Mouse (Mus musculus) stomach, embryonic 16.5 days (tissue): ENCODE measurements around the gene Cebpe. TPM values are rescaled to one million over a fixed set of nuclear protein-coding genes. Genes with fewer than 3 reads are reported as not detected.

Experiments
- ATAC-seq: fragments of 200-750 bp; cut with Nextera tagmentation; 2 replicates; pipeline ENCODE4 v1.8.0; 2017; ENCODE audit warnings: moderate number of reproducible peaks, moderate TSS enrichment; ENCODE audit not compliant: insufficient read depth, low FRiP score
- H3K27ac ChIP-seq: fragments of 300-500 bp; sonication (generic); 2 replicates; pipeline ENCODE4 v1.5.1; 2014; ENCODE audit warnings: low read length
- H3K27me3 ChIP-seq: fragments of 300-500 bp; sonication (generic); 2 replicates; pipeline ENCODE4 v1.6.1; 2014; ENCODE audit warnings: low read length, control low read depth, mixed read lengths; ENCODE audit not compliant: control insufficient read depth, insufficient read depth
- H3K36me3 ChIP-seq: fragments of 300-500 bp; sonication (generic); 2 replicates; pipeline ENCODE4 v1.6.1; 2014; ENCODE audit warnings: low read length; ENCODE audit not compliant: control insufficient read depth, insufficient read depth
- H3K4me1 ChIP-seq: fragments of 300-500 bp; sonication (generic); 2 replicates; pipeline ENCODE4 v1.6.1; 2014; ENCODE audit warnings: low read length, control low read depth, mixed read lengths; ENCODE audit not compliant: control insufficient read depth, insufficient read depth
- H3K4me2 ChIP-seq: fragments of 300-500 bp; sonication (generic); 2 replicates; pipeline ENCODE4 v1.6.1; 2014; ENCODE audit warnings: low read depth, low read length, mixed read lengths
- H3K4me3 ChIP-seq: fragments of 300-500 bp; sonication (generic); replicated peaks from 2 replicates; pipeline ENCODE4 v1.5.1; 2014; ENCODE audit warnings: mild to moderate bottlenecking, low read length
- H3K9ac ChIP-seq: fragments of 300-500 bp; sonication (generic); 2 replicates; pipeline ENCODE4 v1.6.1; 2014; ENCODE audit warnings: low read length
- H3K9me3 ChIP-seq: fragments of 300-500 bp; sonication (generic); replicated peaks from 2 replicates; pipeline ENCODE4 v1.6.1; 2016; ENCODE audit warnings: low read length, control low read depth; ENCODE audit not compliant: control insufficient read depth
- WGBS: fragments of 180-500 bp; shearing (Covaris S2); extraction: QIAGEN DNeasy Blood & Tissue Kit; methylation state at CpG from one replicate; pipeline ENCODE4 v1.1.7; 2014; 5-methylcytosine and 5-hydroxymethylcytosine counted together
- polyA plus RNA-seq: library from polyadenylated mRNA; unstranded; fragments of >200 nt; fragmentation: Nextera tagmentation; extraction: Ambion mirVana; gene quantifications from 2 replicates; pipeline ENCODE4 v1.2.1, GENCODE M21; 2015

Cebpe gene
- polyA plus RNA-seq, 1 experiment from 2014 or later = 0.88 TPM

DNA sequence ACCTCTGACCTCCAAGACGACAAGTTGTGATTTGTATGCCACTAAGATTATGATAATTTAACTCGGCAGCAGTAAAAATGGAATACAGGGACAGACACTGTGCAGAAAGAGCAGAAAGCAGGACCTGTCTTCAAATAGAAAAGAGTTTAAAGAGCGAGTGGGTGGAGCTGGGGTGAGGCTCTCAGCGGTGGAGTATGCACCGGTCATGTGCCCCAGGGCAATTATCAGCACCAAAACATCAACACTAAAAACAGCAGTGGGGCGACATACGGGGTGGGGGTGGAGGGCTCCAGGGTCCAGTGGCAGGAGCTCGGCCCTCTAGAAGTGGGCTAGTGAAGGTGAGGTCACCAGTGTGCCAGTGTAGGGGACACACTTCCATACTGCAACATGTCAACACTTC lies 32.5 kb upstream of the Cebpe start:
- no peaks in the 10 kb centered on the region for H3K4me1 ChIP-seq
- H3K9ac ChIP-seq = no peak overlapping the region
- 40% methylated on average over 8 of the region's 8 CpGs for WGBS
- H3K27me3 ChIP-seq = no peaks in the 10 kb centered on the region
- no peak overlapping the region for H3K4me2 ChIP-seq
- H3K4me3 ChIP-seq = no peak overlapping the region
- no peaks in the 10 kb centered on the region for H3K36me3 ChIP-seq
- ATAC-seq = no peak
- no peaks in the 10 kb centered on the region for H3K9me3 ChIP-seq
- H3K27ac ChIP-seq = no peak overlapping the region

DNA sequence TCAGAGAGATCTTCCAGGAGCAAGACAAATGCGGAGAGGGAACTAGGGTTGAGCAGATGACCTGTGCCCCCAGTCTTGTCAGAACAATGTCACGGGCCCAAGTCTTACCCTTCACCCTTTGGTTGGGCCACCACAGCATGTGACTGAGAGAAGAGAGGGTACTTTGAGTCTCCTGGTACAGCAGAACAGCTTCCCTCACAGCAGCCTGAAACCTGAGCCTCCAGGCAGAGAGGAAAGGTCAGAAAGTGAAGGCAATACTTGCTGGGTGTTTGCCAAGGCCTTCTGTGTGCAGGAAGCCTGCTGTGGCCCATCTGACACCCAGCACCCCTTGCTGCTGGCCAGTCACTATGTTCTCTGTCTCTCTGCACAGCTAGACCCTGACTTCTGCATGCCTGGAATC lies 30.4 kb upstream of the Cebpe start:
- ATAC-seq = no peak
- 63% methylated on average over 2 of the region's 2 CpGs for WGBS

DNA sequence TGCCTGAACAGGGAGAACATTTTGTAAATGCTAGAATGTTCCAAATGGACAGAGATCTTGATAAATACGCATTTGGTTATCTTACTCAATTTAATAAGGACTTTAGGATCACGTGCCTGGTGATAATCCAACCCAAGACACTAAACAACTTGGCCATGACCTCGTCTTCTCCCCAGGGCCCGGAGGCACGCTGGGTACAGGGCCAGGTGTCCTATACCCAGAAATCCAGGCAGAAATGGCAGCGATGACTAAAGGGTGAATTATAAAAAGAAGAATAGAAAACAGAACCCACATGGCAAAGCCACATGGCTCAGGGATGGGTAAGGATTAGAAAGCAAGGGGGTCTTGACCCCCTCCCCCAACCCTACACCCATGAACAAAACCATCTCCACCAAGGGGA lies 29.7 kb upstream of the Cebpe start:
- H3K27me3 ChIP-seq = no peaks in the 10 kb centered on the region
- no peaks in the 10 kb centered on the region for H3K36me3 ChIP-seq
- WGBS = 82% methylated on average over 6 of the region's 6 CpGs
- no peaks in the 10 kb centered on the region for H3K9me3 ChIP-seq
- no peak overlapping the region for H3K27ac ChIP-seq
- H3K4me2 ChIP-seq = no peak overlapping the region
- H3K9ac ChIP-seq = no peak overlapping the region
- ATAC-seq = no peak
- H3K4me3 ChIP-seq = no peak overlapping the region
- no peaks in the 10 kb centered on the region for H3K4me1 ChIP-seq

More for the DNA sequence above, 30.4 kb upstream of the Cebpe start:
- Histone ChIP-seq H3K9me3 (no peaks in the 10 kb centered on the region), H3K4me1 (no peaks in the 10 kb centered on the region), H3K4me2 (no peak overlapping the region), H3K4me3 (no peak overlapping the region), H3K36me3 (no peaks in the 10 kb centered on the region), H3K27ac (no peak overlapping the region), H3K27me3 (no peaks in the 10 kb centered on the region), H3K9ac (no peak overlapping the region)

DNA sequence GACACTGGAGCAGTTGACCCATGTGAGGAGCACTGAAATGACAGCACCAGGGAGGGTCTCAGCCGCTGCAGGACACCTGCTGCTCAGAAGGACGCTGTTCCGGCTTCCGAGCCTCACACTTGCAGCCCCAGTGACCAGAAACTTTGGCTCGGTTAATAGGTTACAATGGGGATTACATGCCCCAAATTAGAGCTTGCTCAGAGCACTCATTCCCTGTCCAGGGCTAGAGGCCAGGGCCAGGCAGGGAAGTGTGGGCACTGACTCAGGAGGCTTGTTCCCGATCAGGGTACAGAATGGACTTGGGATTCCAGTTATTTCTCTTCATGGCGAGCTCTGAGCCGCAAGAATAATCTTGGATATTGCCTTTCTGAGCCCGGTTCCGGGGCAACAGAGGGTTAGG lies 25.7 kb upstream of the Cebpe start:
- Histone ChIP-seq H3K36me3 (no peaks in the 10 kb centered on the region), H3K27me3 (no peaks in the 10 kb centered on the region), H3K4me3 (no peak overlapping the region), H3K27ac (no peak overlapping the region), H3K4me2 (no peak overlapping the region), H3K9ac (no peak overlapping the region), H3K4me1 (0 out of 2 replicates have a peak, but pooled peaks cover 2% of the 10 kb centered on the region), H3K9me3 (no peaks in the 10 kb centered on the region)
- no peak for ATAC-seq
- 80% methylated on average over 10 of the region's 10 CpGs for WGBS

DNA sequence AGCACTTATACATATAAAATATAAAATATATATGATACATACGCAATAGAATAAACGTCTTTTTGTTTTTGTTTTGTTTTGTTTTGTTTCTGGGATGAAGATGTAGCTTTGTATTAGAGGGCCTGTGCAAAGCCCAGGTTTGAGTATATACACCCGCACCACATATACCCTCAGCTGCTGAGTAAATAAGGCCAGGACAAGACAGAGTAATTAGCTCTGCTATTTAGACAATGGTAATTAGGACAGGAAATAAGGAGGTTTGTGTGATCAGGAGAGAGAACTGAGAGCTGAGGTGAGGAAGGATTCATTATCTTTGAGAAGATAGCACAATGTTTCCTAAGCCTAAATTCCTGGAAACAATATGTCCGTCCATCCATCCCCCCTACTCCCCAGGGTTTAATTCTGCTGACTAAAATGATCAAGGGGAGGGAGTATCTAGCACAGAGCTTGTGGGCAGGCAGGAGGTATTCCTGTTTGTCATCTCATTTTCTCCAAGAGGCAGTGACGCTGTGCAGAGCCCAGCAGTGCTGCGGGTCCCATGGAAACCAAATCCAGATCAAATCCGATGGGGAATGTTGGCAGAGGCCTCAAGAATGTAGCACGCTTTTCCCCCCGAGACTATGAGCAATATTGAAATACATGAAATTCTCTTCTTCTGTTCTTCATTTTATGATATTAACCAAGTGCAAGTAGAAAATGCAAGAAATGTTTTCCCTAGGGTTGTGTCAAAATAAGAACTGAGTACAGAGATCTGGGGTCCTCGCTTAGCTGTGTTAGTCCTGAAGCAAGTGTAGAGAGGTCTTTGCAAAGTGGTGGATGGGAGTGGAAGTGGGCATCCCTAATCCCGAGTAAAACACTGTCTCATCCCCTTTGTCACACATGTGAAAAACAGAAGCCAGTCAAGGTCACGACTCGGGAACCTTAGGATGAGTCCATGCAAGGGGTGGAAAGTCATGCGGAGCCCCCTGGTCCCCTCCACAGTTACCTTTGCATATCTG lies 24.9 kb upstream of the Cebpe start:
- Histone ChIP-seq H3K4me2 (no peak overlapping the region), H3K4me1 (0 out of 2 replicates have a peak, but pooled peaks cover 2% of the 10 kb centered on the region), H3K9me3 (no peaks in the 10 kb centered on the region), H3K36me3 (no peaks in the 10 kb centered on the region), H3K4me3 (no peak overlapping the region), H3K27me3 (no peaks in the 10 kb centered on the region), H3K9ac (no peak overlapping the region), H3K27ac (no peak overlapping the region)
- peak; percentile 74; the same call in 1 of the 2 replicates for ATAC-seq
- 61% methylated on average over 14 of the region's 14 CpGs for WGBS

DNA sequence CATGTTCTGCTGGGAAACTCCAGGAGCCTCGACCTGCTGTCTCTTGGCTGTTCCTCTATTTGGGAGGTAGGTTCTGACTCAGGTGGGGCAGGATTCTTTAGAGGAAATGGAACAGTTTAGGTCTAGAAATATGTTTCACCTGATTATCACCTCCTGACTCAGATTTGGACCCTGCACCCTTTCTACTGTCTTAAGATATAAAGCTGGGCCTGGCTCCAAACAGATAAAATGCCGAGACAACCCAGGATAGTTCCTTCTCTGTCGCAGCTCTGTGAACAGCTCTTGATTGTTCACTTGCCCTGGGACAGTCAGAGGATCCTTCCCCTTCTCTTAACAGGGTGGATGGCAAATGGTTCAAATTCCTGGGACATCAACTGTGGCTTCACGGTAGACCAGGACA lies 23.2 kb upstream of the Cebpe start:
- no peak for ATAC-seq
- H3K36me3 ChIP-seq = no peaks in the 10 kb centered on the region

DNA sequence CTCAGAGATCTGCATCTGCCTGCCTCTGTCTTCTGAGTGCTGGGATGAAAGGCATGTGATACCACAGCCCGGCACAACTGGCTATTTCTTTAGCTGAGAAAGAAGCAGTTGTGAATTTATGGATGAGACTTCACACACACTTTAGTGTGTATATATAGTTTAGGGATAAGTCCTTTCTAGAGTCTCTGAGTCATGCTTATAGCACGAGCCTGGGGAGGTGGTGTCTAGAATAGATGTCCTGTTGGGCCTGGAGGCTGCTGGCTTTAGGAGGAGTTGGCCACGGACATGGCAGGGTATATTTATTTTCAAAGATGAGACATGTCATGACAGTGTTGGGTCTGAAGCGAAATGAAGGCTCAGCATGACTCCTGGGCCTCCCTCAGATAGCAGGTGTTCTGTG lies 22.0 kb upstream of the Cebpe start:
- H3K27ac ChIP-seq = no peak overlapping the region

More for the DNA sequence above, 23.2 kb upstream of the Cebpe start:
- H3K27me3 ChIP-seq = no peaks in the 10 kb centered on the region
- no peaks in the 10 kb centered on the region for H3K9me3 ChIP-seq
- H3K4me1 ChIP-seq = 0 out of 2 replicates have a peak, but pooled peaks cover 2% of the 10 kb centered on the region
- 68% methylated on average over 4 of the region's 4 CpGs for WGBS
- H3K9ac ChIP-seq = no peak overlapping the region
- no peak overlapping the region for H3K4me3 ChIP-seq
- no peak overlapping the region for H3K27ac ChIP-seq
- no peak overlapping the region for H3K4me2 ChIP-seq

DNA sequence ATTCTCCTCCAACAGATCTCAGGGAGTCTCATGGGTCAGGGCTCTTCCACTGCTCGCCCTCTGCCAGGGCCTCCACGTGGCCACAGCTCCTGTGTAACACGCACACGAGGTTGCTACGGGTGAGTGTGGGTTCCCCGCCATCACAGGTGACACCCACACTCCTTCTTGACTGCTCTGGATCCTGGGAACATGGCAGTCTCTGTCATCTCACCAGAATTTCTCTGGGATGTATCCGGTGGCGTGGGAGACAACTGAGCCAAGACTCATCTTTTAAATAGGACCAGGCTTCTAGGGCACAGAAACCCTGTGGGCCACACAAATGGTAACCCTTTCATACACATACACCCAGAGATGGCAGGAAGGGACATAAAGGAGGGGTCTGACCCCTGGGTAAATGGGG lies 20.2 kb upstream of the Cebpe start:
- no peak for ATAC-seq
- no peak overlapping the region for H3K4me2 ChIP-seq
- no peak overlapping the region for H3K4me3 ChIP-seq
- no peak overlapping the region for H3K27ac ChIP-seq
- no peaks in the 10 kb centered on the region for H3K9me3 ChIP-seq
- H3K36me3 ChIP-seq = no peaks in the 10 kb centered on the region
- no peak overlapping the region for H3K9ac ChIP-seq
- 82% methylated on average over 8 of the region's 8 CpGs for WGBS
- 0 out of 2 replicates have a peak, but pooled peaks cover 2% of the 10 kb centered on the region for H3K4me1 ChIP-seq
- H3K27me3 ChIP-seq = no peaks in the 10 kb centered on the region

More for the DNA sequence above, 22.0 kb upstream of the Cebpe start:
- 0 out of 2 replicates have a peak, but pooled peaks cover 2% of the 10 kb centered on the region for H3K4me1 ChIP-seq
- no peaks in the 10 kb centered on the region for H3K27me3 ChIP-seq
- no peaks in the 10 kb centered on the region for H3K9me3 ChIP-seq
- no peak for ATAC-seq
- no peak overlapping the region for H3K4me3 ChIP-seq
- no peak overlapping the region for H3K4me2 ChIP-seq
- H3K9ac ChIP-seq = no peak overlapping the region
- 69% methylated on average over 4 of the region's 4 CpGs for WGBS
- no peaks in the 10 kb centered on the region for H3K36me3 ChIP-seq

DNA sequence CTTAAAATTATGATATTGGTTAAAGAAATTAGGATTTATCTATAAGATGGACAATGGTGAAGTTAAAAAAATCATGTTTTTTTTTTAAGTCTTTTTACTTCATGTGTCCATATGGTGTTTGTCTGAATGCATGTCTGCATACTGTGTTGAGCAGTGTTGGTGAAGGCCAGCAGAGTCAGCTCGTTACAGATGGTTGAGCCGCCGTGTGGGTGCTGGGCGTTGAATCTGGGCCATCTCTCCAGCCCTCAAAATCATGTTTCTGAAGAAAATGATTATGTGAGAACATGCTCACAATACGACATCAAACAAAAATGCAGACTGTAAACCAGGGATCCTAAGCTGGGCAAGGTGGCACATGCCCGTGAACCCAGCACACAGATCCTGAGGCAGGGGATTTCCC lies 18.3 kb upstream of the Cebpe start:
- Histone ChIP-seq H3K4me1 (no peaks in the 10 kb centered on the region), H3K9ac (no peak overlapping the region), H3K4me3 (no peak overlapping the region), H3K36me3 (no peaks in the 10 kb centered on the region), H3K27ac (no peak overlapping the region), H3K4me2 (no peak overlapping the region), H3K9me3 (no peaks in the 10 kb centered on the region), H3K27me3 (no peaks in the 10 kb centered on the region)
- no peak for ATAC-seq
- WGBS = 82% methylated on average over 6 of the region's 6 CpGs
